Mouse (Mus musculus) liver, embryonic 14.5 days (tissue): Measurements from ENCODE around the gene Tspear.
"Not testable (repeated sequence)": the region's sequence is repeated elsewhere in the genome, so short reads cannot be mapped to it uniquely, and the experiment has no call there.

Experiments
- CTCF ChIP-seq: IDR thresholded peaks from 2 replicates; pipeline ENCODE4 v1.5.1; 2016; ENCODE audit warnings: antibody characterized with exemption, low read depth, control low read depth
- EP300 ChIP-seq: IDR thresholded peaks from 2 replicates; pipeline ENCODE4 v1.6.1; 2016; ENCODE audit warnings: antibody characterized with exemption, low read depth

DNA sequence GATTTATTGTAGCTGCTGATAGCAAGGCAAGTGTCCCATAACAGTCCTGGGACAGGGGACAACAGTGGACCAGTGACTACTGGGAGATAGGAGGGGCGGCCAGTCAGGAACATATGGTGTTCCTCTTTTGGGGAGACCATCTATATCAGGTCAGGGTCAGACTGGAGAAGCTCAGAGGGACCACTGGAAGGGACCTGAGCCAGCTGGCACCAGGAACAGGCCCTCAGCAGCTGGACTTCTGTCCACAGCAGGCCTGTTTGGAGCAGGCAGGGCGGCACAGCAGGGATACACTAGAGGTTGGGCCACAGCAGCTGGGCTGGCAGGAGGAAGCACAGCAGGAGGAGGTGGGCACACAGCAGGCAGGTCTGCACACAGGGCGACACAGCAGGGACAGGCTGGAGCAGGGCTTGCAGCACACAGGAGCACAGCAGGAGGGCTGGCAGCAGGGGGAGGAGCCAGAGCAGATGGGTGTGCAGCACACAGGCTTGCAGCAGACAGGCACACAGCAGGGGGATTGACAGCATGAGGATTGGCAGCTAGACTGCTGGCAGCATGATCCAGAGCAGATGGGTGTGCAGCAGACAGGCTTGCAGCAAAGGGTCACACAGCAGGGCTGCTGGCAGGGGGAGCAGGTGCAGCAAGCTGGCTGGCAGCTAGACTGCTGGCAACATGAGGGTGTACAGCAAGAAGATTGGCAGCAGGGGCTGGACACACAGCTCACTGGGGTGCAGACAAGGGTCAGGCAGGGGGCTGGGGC lies 112.0 kb downstream of the Tspear start:
- TF ChIP-seq CTCF, EP300: not testable (repeated sequence)
